Mouse (Mus musculus) cerebellum, adult 2 months (tissue): ENCODE measurements at regions not wholly inside any gene's neighbourhood (a gene's known extent, or its start where the extent isn't known, plus 50 kb on each side); places are given as distances from the start of the nearest gene placed in this dataset.

Experiments used
- DNase-seq, 2 experiments: peaks; one replicate each; pipeline ENCODE4 v3.0.0; 2021
- H3K27ac ChIP-seq: fragments of 200-500 bp; 2 replicates; pipeline ENCODE4 v1.5.1; 2012; ENCODE audit warnings: low read length, control low read depth, inconsistent platforms; ENCODE audit not compliant: insufficient read depth
- H3K27me3 ChIP-seq: fragments of 200-500 bp; 2 replicates; pipeline ENCODE4 v1.6.1; 2012; ENCODE audit warnings: inconsistent platforms, mild to moderate bottlenecking, low read length, moderate library complexity; ENCODE audit not compliant: control insufficient read depth, insufficient read depth
- H3K4me1 ChIP-seq: fragments of 200-500 bp; 2 replicates; pipeline ENCODE4 v1.6.1; 2011; ENCODE audit warnings: low read length; ENCODE audit not compliant: control insufficient read depth, insufficient read depth
- H3K4me3 ChIP-seq: fragments of 200-500 bp; replicated peaks from 2 replicates; pipeline ENCODE3; 2011; ENCODE audit warnings: mild to moderate bottlenecking, low read depth, low read length, control low read depth; ENCODE audit not compliant: insufficient read depth
- CTCF ChIP-seq: fragments of 200-500 bp; IDR thresholded peaks from 2 replicates; pipeline ENCODE4 v1.5.1; 2011; ENCODE audit warnings: low read depth, mild to moderate bottlenecking, control low read depth, low read length, moderate library complexity, borderline replicate concordance; ENCODE audit not compliant: insufficient read depth
- POLR2A ChIP-seq: fragments of 200-500 bp; IDR thresholded peaks from 2 replicates; pipeline ENCODE4 v1.6.1; 2011; ENCODE audit warnings: low read length, control low read depth, borderline replicate concordance; ENCODE audit not compliant: insufficient read depth
- WGBS: fragments of 180-500 bp; shearing (Covaris S2); methylation state at CpG from one replicate; pipeline ENCODE4 v1.1.7; 2018; 5-methylcytosine and 5-hydroxymethylcytosine counted together

- no peak for DNase-seq
- Histone ChIP-seq H3K4me1 (no peaks in the 10 kb centered on the region), H3K4me3 (no peak overlapping the region), H3K27me3 (no peaks in the 10 kb centered on the region), H3K27ac (no peak overlapping the region)
- 52% methylated on average over 7 of the region's 7 CpGs for WGBS
- TF ChIP-seq CTCF (no peak), POLR2A (no peak)
Observed at GRCm38 (mm10) chr7:73630790-73631189, 89.2 kb upstream of the Chd2 start.

- Histone ChIP-seq H3K4me1 (no peaks in the 10 kb centered on the region), H3K4me3 (no peak overlapping the region), H3K27ac (no peak overlapping the region), H3K27me3 (no peaks in the 10 kb centered on the region)
- no peak for DNase-seq
- WGBS, result 94% methylated on average over 2 of the region's 2 CpGs
- TF ChIP-seq CTCF (no peak), POLR2A (no peak)
Observed at GRCm38 (mm10) chr7:73629182-73629581, 87.6 kb upstream of the Chd2 start.

DNA sequence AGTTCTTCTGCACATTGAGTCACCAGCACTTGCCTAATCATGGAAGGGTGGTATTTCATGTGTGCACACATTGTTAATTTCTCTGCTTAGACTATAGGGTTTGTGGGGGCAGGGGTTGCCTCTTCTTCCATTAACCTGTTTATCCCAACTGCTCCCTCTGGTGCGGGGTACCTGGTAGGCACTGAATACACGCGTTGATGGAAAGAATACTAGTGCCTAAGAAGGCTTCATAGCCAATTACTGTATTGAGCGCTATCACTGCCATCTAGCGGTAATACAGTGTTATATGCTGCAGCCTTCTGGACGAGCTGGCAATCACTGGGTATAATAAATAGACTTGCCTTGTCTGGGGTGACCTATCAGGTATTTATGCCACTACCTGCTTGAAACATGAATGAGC, 86.4 kb upstream of the Chd2 start:
- no peaks in the 10 kb centered on the region for H3K27me3 ChIP-seq
- peak; percentile 71 to 83 for DNase-seq
- TF ChIP-seq POLR2A (no peak), CTCF (peak; percentile 77)
- H3K27ac ChIP-seq, result no peak overlapping the region
- H3K4me1 ChIP-seq, result no peaks in the 10 kb centered on the region
- WGBS, result under 1% methylated on average over 6 of the region's 6 CpGs
- H3K4me3 ChIP-seq, result no peak overlapping the region

GRCm38 (mm10) chr7:73626291-73626690, 84.7 kb upstream of the Chd2 start:
- no peak for DNase-seq
- no peak overlapping the region for H3K27ac ChIP-seq
- 61% methylated on average over 7 of the region's 7 CpGs for WGBS

GRCm38 (mm10) chr7:73625651-73626050, 84.0 kb upstream of the Chd2 start:
- Histone ChIP-seq H3K27me3 (no peaks in the 10 kb centered on the region), H3K4me3 (no peak overlapping the region), H3K4me1 (no peaks in the 10 kb centered on the region), H3K27ac (no peak overlapping the region)
- no peak for DNase-seq
- TF ChIP-seq POLR2A (no peak), CTCF (no peak)

More at GRCm38 (mm10) chr7:73626291-73626690, 84.7 kb upstream of the Chd2 start:
- TF ChIP-seq POLR2A (no peak), CTCF (no peak)
- Histone ChIP-seq H3K4me3 (no peak overlapping the region), H3K27me3 (no peaks in the 10 kb centered on the region), H3K4me1 (no peaks in the 10 kb centered on the region)

DNA sequence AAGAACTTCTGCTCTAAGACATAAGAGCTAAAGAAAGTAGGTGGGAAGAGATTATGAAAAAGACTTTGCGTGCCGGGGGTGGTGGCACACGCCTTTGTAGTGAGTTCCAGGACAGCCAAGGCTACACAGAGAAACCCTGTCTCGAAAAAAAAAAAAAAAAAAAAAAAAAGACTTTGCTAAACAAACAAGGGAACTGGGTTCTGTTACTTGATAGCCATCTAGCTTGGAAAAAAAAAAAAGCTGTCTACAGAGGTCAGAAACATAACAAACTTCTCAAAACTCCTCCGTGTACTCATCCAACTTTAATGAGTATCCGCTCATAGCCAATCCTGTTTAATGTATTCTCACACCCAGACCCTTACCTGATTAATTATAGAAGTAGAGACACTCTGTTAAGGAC, 83.4 kb upstream of the Chd2 start:
- no peak for DNase-seq
- Histone ChIP-seq H3K27me3 (no peaks in the 10 kb centered on the region), H3K4me3 (no peak overlapping the region), H3K4me1 (no peaks in the 10 kb centered on the region), H3K27ac (no peak overlapping the region)
- WGBS, result 85% methylated on average over 6 of the region's 6 CpGs
- TF ChIP-seq POLR2A (no peak), CTCF (no peak)

DNA sequence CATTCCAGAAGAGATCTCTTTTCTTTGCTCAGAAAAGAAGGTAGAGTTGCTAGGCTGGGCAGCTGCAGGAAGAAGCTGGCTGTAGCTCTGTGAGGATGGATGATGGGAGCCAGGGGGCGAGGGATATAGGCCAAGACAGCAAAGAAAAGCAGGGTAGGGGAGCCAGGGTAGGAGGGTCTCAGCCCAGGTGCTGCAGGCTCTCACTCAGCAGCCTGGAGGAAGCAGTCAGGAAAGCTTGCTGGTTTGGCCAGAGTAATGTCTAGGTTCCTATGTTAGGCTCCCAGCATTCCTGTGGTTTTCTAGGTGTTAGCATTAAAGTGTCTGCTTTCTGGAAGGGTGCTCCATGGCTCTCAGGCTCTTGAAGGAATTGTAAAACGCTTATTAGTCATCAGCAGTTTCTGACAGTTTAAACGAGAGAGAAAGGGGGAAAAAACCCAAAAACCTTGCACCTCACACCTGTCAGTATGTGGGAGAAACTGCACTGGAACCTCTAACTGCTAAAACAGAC, 82.5 kb upstream of the Chd2 start:
- Histone ChIP-seq H3K27ac (no peak overlapping the region), H3K4me1 (no peaks in the 10 kb centered on the region), H3K27me3 (no peaks in the 10 kb centered on the region), H3K4me3 (no peak overlapping the region)
- WGBS, result 84% methylated on average over 3 of the region's 3 CpGs
- TF ChIP-seq POLR2A (no peak), CTCF (no peak)
- DNase-seq, result no peak

- Histone ChIP-seq H3K4me3 (no peak overlapping the region), H3K27ac (no peak overlapping the region), H3K4me1 (no peaks in the 10 kb centered on the region), H3K27me3 (no peaks in the 10 kb centered on the region)
- no peak for TF ChIP-seq CTCF
- TF ChIP-seq POLR2A, result no peak
- no peak for DNase-seq
- 93% methylated on average over 2 of the region's 2 CpGs for WGBS
Observed at GRCm38 (mm10) chr7:73622468-73622867, 80.8 kb upstream of the Chd2 start.

GRCm38 (mm10) chr7:73620341-73620740, 78.7 kb upstream of the Chd2 start:
- no peak for TF ChIP-seq CTCF
- TF ChIP-seq POLR2A, result no peak
- DNase-seq, result no peak
- WGBS, result 90% methylated on average over 9 of the region's 9 CpGs
- Histone ChIP-seq H3K27ac (no peak overlapping the region), H3K4me3 (no peak overlapping the region), H3K4me1 (no peaks in the 10 kb centered on the region; the same call in 1 of the 2 replicates), H3K27me3 (no peaks in the 10 kb centered on the region)
